Mouse (Mus musculus): ENCODE results near the gene H2-DMb2. TPM values are rescaled to one million over a fixed set of nuclear protein-coding genes. Genes with fewer than 3 reads are reported as not detected.

The H2-DMb2 gene
- polyA plus RNA-seq, 1 experiment, result 3.0 TPM

GRCm38 (mm10) chr17:34192852-34193251 lies 49.7 kb downstream of the H2-DMb2 start:
- Histone ChIP-seq H3K4me3 (ENCODE audit: insufficient read depth, low read length) (no peak overlapping the region), H3K27ac (ENCODE audit: insufficient read depth, low read depth, low read length) (no peak overlapping the region), H3K4me1 (ENCODE audit: control insufficient read depth, insufficient read depth, low read length) (0 out of 2 replicates have a peak, but pooled peaks cover 3% of the 10 kb centered on the region)
- TF ChIP-seq CTCF (IDR thresholded peaks at IDR 0.05; ENCODE audit: low read depth, low read length) (no peak), POLR2A (IDR thresholded peaks at IDR 0.05; ENCODE audit: borderline replicate concordance, low read depth, low read length) (no peak)

- H3K4me3 ChIP-seq (ENCODE audit: insufficient read depth, low read length), result no peak overlapping the region
- 0 out of 2 replicates have a peak, but pooled peaks cover 3% of the 10 kb centered on the region for H3K4me1 ChIP-seq (ENCODE audit: control insufficient read depth, insufficient read depth, low read length)
- H3K27ac ChIP-seq (ENCODE audit: insufficient read depth, low read depth, low read length), result no peak overlapping the region
- TF ChIP-seq CTCF (IDR thresholded peaks at IDR 0.05; ENCODE audit: low read depth, low read length) (no peak), POLR2A (IDR thresholded peaks at IDR 0.05; ENCODE audit: borderline replicate concordance, low read depth, low read length) (no peak)
Measured at GRCm38 (mm10) chr17:34193468-34193867, 50.4 kb downstream of the H2-DMb2 start.

DNA sequence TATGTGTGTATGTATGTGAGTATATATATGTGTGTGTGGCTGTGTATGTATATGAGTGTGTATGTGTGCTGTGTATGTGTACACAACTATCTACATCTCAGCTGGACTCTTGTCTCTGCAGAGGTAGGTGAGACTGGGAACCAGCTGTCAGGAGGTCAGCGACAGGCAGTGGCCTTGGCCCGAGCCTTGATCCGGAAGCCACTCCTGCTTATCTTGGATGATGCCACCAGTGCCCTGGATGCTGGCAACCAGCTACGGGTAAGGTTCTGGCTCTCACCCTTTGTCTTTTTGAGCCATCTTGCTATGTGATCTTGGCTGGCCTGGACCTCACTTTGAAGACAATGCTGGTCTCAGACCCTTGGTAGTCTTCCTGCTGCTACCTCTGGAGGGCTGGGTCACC lies 51.6 kb downstream of the H2-DMb2 start:
- TF ChIP-seq POLR2A (IDR thresholded peaks at IDR 0.05; ENCODE audit: borderline replicate concordance, low read depth, low read length), result no peak
- no peak for TF ChIP-seq CTCF (IDR thresholded peaks at IDR 0.05; ENCODE audit: low read depth, low read length)
- Histone ChIP-seq H3K27ac (ENCODE audit: insufficient read depth, low read depth, low read length) (no peak overlapping the region), H3K4me1 (ENCODE audit: control insufficient read depth, insufficient read depth, low read length) (peaks cover 6% of the 10 kb centered on the region), H3K4me3 (ENCODE audit: insufficient read depth, low read length) (no peak overlapping the region)

GRCm38 (mm10) chr17:34196491-34196890 lies 53.4 kb downstream of the H2-DMb2 start:
- Histone ChIP-seq H3K27ac (ENCODE audit: insufficient read depth, low read depth, low read length) (no peak overlapping the region), H3K4me3 (ENCODE audit: insufficient read depth, low read length) (no peak overlapping the region), H3K4me1 (ENCODE audit: control insufficient read depth, insufficient read depth, low read length) (peaks cover 6% of the 10 kb centered on the region)
- no peak for TF ChIP-seq CTCF (IDR thresholded peaks at IDR 0.05; ENCODE audit: low read depth, low read length)
- no peak for TF ChIP-seq POLR2A (IDR thresholded peaks at IDR 0.05; ENCODE audit: borderline replicate concordance, low read depth, low read length)

- no peak for TF ChIP-seq CTCF (IDR thresholded peaks at IDR 0.05; ENCODE audit: low read depth, low read length)
- TF ChIP-seq POLR2A (IDR thresholded peaks at IDR 0.05; ENCODE audit: borderline replicate concordance, low read depth, low read length), result no peak
- peak within 1 kb of the TSS; percentile 97 for H3K4me3 ChIP-seq (ENCODE audit: insufficient read depth, low read length)
- peak within 1 kb of the TSS; percentile 40 for H3K27ac ChIP-seq (ENCODE audit: insufficient read depth, low read depth, low read length)
- H3K4me1 ChIP-seq (ENCODE audit: control insufficient read depth, insufficient read depth, low read length), result peaks cover 6% of the 10 kb centered on the region
Measured at GRCm38 (mm10) chr17:34196941-34197894, 54.1 kb downstream of the H2-DMb2 start, which contains the start of gene Psmb8. Gene Psmb8, plus strand, starts transcription at chr17:34197721.

DNA sequence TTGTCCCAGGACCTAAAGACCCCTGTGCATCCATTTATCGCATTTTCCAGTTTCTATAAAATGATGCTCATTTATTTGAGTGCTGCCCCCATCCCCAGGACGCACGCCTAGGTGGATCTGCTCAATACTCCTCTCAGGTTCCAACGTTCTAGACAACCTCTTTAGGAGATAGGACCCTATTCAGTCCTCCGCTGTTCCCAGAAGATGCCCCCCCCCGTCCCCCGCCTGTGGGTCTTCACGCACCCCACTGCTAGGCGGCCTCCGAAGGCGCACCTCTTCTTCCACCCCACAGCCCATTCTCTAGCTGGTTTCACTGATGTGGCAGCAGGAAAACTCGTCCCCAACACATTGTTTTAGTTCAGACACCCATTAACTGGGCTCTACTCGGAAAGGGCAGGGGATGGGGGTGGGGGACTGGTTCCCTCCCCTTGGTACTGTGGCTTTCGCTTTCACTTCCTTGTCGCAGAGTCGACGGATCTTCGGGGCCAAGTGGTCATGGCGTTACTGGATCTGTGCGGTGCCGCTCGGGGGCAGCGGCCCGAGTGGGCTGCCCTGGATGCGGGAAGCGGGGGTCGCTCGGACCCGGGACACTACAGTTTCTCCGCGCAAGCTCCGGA lies 54.9 kb downstream of the H2-DMb2 start:
- TF ChIP-seq POLR2A (IDR thresholded peaks at IDR 0.05; ENCODE audit: borderline replicate concordance, low read depth, low read length) (no peak), CTCF (IDR thresholded peaks at IDR 0.05; ENCODE audit: low read depth, low read length) (no peak)
- H3K4me3 ChIP-seq (ENCODE audit: insufficient read depth, low read length), result peak overlapping the region; percentile 97
- H3K27ac ChIP-seq (ENCODE audit: insufficient read depth, low read depth, low read length), result peak overlapping the region; percentile 40
- H3K4me1 ChIP-seq (ENCODE audit: control insufficient read depth, insufficient read depth, low read length), result peaks cover 6% of the 10 kb centered on the region

- TF ChIP-seq POLR2A (IDR thresholded peaks at IDR 0.05; ENCODE audit: borderline replicate concordance, low read depth, low read length) (no peak), CTCF (IDR thresholded peaks at IDR 0.05; ENCODE audit: low read depth, low read length) (no peak)
- Histone ChIP-seq H3K4me3 (ENCODE audit: insufficient read depth, low read length) (peak overlapping the region; percentile 97), H3K27ac (ENCODE audit: insufficient read depth, low read depth, low read length) (peak overlapping the region; percentile 40), H3K4me1 (ENCODE audit: control insufficient read depth, insufficient read depth, low read length) (peaks cover 6% of the 10 kb centered on the region)
Measured at GRCm38 (mm10) chr17:34198521-34198912, 55.4 kb downstream of the H2-DMb2 start.

- Histone ChIP-seq H3K27ac (ENCODE audit: insufficient read depth, low read depth, low read length) (no peak overlapping the region), H3K4me3 (ENCODE audit: insufficient read depth, low read length) (peak overlapping the region; percentile 97), H3K4me1 (ENCODE audit: control insufficient read depth, insufficient read depth, low read length) (peaks cover 6% of the 10 kb centered on the region)
- TF ChIP-seq POLR2A (IDR thresholded peaks at IDR 0.05; ENCODE audit: borderline replicate concordance, low read depth, low read length), result no peak
- no peak for TF ChIP-seq CTCF (IDR thresholded peaks at IDR 0.05; ENCODE audit: low read depth, low read length)
Measured at GRCm38 (mm10) chr17:34199050-34199619, 56.0 kb downstream of the H2-DMb2 start.

DNA sequence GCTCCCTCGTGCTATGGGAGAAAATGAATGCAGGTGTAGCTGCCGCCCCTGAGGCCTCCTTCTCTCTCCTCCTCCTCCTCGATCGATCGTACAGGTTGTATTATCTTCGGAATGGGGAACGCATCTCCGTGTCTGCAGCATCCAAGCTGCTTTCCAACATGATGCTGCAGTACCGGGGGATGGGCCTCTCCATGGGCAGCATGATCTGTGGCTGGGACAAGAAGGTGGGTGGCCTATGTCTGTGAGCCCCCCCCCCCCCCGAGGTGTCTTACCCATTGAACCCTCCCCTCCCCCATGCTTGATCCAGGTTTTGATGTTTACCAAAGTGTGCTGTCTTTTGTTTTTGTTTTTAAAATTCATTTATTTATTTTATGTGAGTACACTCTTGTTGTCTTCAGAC lies 56.9 kb downstream of the H2-DMb2 start:
- no peak overlapping the region for H3K27ac ChIP-seq (ENCODE audit: insufficient read depth, low read depth, low read length)
- no peak overlapping the region for H3K4me3 ChIP-seq (ENCODE audit: insufficient read depth, low read length)
- peaks cover 6% of the 10 kb centered on the region for H3K4me1 ChIP-seq (ENCODE audit: control insufficient read depth, insufficient read depth, low read length)
- TF ChIP-seq CTCF (IDR thresholded peaks at IDR 0.05; ENCODE audit: low read depth, low read length), result no peak
- TF ChIP-seq POLR2A (IDR thresholded peaks at IDR 0.05; ENCODE audit: borderline replicate concordance, low read depth, low read length), result no peak

All from bone marrow macrophage, adult 2 months (primary cell).